Mouse (Mus musculus) embryonic fibroblast, embryonic 13.5 days (primary cell): Measurements from ENCODE around the gene Pln.

Experiments
- CTCF ChIP-seq: IDR thresholded peaks from 2 replicates; pipeline ENCODE4 v1.5.1; 2011; ENCODE audit warnings: mild to moderate bottlenecking, control low read depth, low read length, moderate library complexity, borderline replicate concordance; ENCODE audit not compliant: insufficient read depth
- POLR2A ChIP-seq: IDR thresholded peaks from 2 replicates; pipeline ENCODE4 v1.6.1; 2011; ENCODE audit warnings: low read depth, mild to moderate bottlenecking, control low read depth, low read length, moderate library complexity

DNA sequence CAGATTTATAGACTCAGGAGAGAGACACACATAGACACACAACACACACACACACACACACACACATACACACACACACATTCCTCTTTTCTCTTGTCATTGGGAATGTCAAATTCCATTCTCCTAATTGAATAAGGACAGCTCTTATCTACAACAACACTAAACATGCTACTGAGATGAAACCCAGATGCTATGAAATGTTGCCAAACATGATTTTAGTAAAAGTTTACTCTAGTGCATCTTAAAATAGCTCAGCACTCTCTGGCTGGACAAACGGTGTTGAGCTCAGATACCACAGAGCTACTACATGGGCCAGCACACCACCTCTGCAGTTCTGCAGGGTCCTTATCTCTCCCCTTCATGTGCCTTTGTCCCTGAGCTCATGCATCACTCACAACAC, 12.8 kb upstream of the Pln start:
- no peak for TF ChIP-seq CTCF
- no peak for TF ChIP-seq POLR2A
